Mouse (Mus musculus) liver, adult 2 months (tissue): ENCODE results near the gene Ptpn13. TPM values are rescaled to one million over a fixed set of nuclear protein-coding genes. Genes with fewer than 3 reads are reported as not detected.

ENCODE experiments used
- DNase-seq: peaks from one replicate; pipeline ENCODE4 v3.0.0-alpha.2; 2011; ENCODE audit warnings: low read depth, low spot score; ENCODE audit errors: extremely low read depth
- H3K27ac ChIP-seq: fragments of 200-500 bp; replicated peaks from 2 replicates; pipeline ENCODE4 v1.5.1; 2012; ENCODE audit warnings: low read depth, mild to moderate bottlenecking, control low read depth, inconsistent platforms, low read length; ENCODE audit not compliant: insufficient read depth
- H3K27me3 ChIP-seq: fragments of 200-500 bp; 2 replicates; pipeline ENCODE4 v1.6.1; 2012; ENCODE audit warnings: mild to moderate bottlenecking, moderate library complexity, low read length, inconsistent platforms; ENCODE audit not compliant: control insufficient read depth, insufficient read depth
- H3K36me3 ChIP-seq: fragments of 200-500 bp; 2 replicates; pipeline ENCODE4 v1.6.1; 2012; ENCODE audit warnings: low read length, inconsistent platforms; ENCODE audit not compliant: control insufficient read depth, insufficient read depth
- H3K4me1 ChIP-seq: fragments of 200-500 bp; 2 replicates; pipeline ENCODE4 v1.6.1; 2011; ENCODE audit warnings: low read length; ENCODE audit not compliant: control insufficient read depth, insufficient read depth
- H3K4me3 ChIP-seq: fragments of 200-500 bp; 2 replicates; pipeline ENCODE4 v1.5.1; 2011; ENCODE audit warnings: low read depth, mild to moderate bottlenecking, control low read depth, low read length, moderate library complexity; ENCODE audit not compliant: insufficient read depth
- H3K79me2 ChIP-seq: fragments of 200-500 bp; 2 replicates; pipeline ENCODE4 v1.6.1; 2012; ENCODE audit warnings: inconsistent platforms, mild to moderate bottlenecking, low read length, moderate library complexity; ENCODE audit not compliant: control insufficient read depth, insufficient read depth
- H3K9ac ChIP-seq: fragments of 200-500 bp; 2 replicates; pipeline ENCODE4 v1.6.1; 2012; ENCODE audit warnings: low read depth, mild to moderate bottlenecking, control low read depth, inconsistent platforms, low read length
- CTCF ChIP-seq: fragments of 200-500 bp; IDR thresholded peaks from 2 replicates; pipeline ENCODE4 v1.5.1; 2011; ENCODE audit warnings: low read depth, low read length, control low read depth
- POLR2A ChIP-seq: fragments of 200-500 bp; IDR thresholded peaks from 2 replicates; pipeline ENCODE4 v1.6.1; 2011; ENCODE audit warnings: low read length, control low read depth; ENCODE audit not compliant: insufficient read depth; ENCODE audit errors: extremely low read depth
- WGBS: fragments of 180-500 bp; shearing (Covaris S2); methylation state at CpG from one replicate; pipeline ENCODE4 v1.1.7; 2018; 5-methylcytosine and 5-hydroxymethylcytosine counted together
- polyA plus RNA-seq: library from polyadenylated mRNA; depleted of rRNA; stranded (reverse); fragments of >200 nt; gene quantifications from 2 replicates; pipeline ENCODE4 v1.2.3, GENCODE M21; 2012
- total RNA-seq: library from RNA; depleted of rRNA; stranded (reverse); fragments of >200 nt; gene quantifications from 2 replicates; pipeline ENCODE4 v1.2.3, GENCODE M21; 2014

The Ptpn13 gene
- total and polyA plus RNA-seq, 2 experiments, result 0.38 to 0.83 TPM

- H3K27me3 ChIP-seq, result no peaks in the 10 kb centered on the region
Measured at GRCm38 (mm10) chr5:103395683-103396082, 29.3 kb upstream of the Ptpn13 start.

GRCm38 (mm10) chr5:103397429-103397828 is 27.6 kb upstream of the Ptpn13 start:
- Histone ChIP-seq H3K27me3 (no peaks in the 10 kb centered on the region), H3K4me1 (no peaks in the 10 kb centered on the region), H3K27ac (no peak overlapping the region), H3K4me3 (no peak overlapping the region), H3K79me2 (no peaks in the 10 kb centered on the region), H3K36me3 (no peaks in the 10 kb centered on the region), H3K9ac (no peak overlapping the region)
- WGBS, result 79% methylated on average over 4 of the region's 4 CpGs
- TF ChIP-seq POLR2A (no peak), CTCF (no peak)
- no peak for DNase-seq

More at GRCm38 (mm10) chr5:103395683-103396082, 29.3 kb upstream of the Ptpn13 start:
- 90% methylated on average over 5 of the region's 5 CpGs for WGBS
- no peak for TF ChIP-seq CTCF
- no peak for TF ChIP-seq POLR2A
- H3K27ac ChIP-seq, result no peak overlapping the region
- H3K36me3 ChIP-seq, result no peaks in the 10 kb centered on the region
- no peak for DNase-seq
- H3K4me1 ChIP-seq, result no peaks in the 10 kb centered on the region
- no peaks in the 10 kb centered on the region for H3K79me2 ChIP-seq
- H3K4me3 ChIP-seq, result no peak overlapping the region
- H3K9ac ChIP-seq, result no peak overlapping the region

- H3K27me3 ChIP-seq, result no peaks in the 10 kb centered on the region
- no peaks in the 10 kb centered on the region for H3K36me3 ChIP-seq
- H3K79me2 ChIP-seq, result no peaks in the 10 kb centered on the region
- H3K4me3 ChIP-seq, result no peak overlapping the region
- no peak for DNase-seq
- H3K4me1 ChIP-seq, result no peaks in the 10 kb centered on the region
- no peak overlapping the region for H3K27ac ChIP-seq
- no peak overlapping the region for H3K9ac ChIP-seq
- WGBS, result 86% methylated on average over 12 of the region's 12 CpGs
- TF ChIP-seq POLR2A (no peak), CTCF (no peak)
Measured at GRCm38 (mm10) chr5:103404213-103404968, 20.6 kb upstream of the Ptpn13 start.

- H3K9ac ChIP-seq, result no peak overlapping the region
- H3K4me3 ChIP-seq, result no peak overlapping the region
- 72% methylated on average over 2 of the region's 2 CpGs for WGBS
- no peaks in the 10 kb centered on the region for H3K27me3 ChIP-seq
- TF ChIP-seq POLR2A (no peak), CTCF (no peak)
- DNase-seq, result no peak
- H3K27ac ChIP-seq, result no peak overlapping the region
- no peaks in the 10 kb centered on the region for H3K36me3 ChIP-seq
- no peaks in the 10 kb centered on the region for H3K79me2 ChIP-seq
- no peaks in the 10 kb centered on the region for H3K4me1 ChIP-seq
Measured at GRCm38 (mm10) chr5:103405921-103406320, 19.1 kb upstream of the Ptpn13 start.

- TF ChIP-seq CTCF, result no peak
- TF ChIP-seq POLR2A, result no peak
- DNase-seq, result no peak
Measured at GRCm38 (mm10) chr5:103412020-103412747, 12.8 kb upstream of the Ptpn13 start.

More at GRCm38 (mm10) chr5:103412020-103412747, 12.8 kb upstream of the Ptpn13 start:
- Histone ChIP-seq H3K9ac (no peak overlapping the region), H3K4me3 (no peak overlapping the region), H3K27me3 (no peaks in the 10 kb centered on the region), H3K36me3 (no peaks in the 10 kb centered on the region), H3K27ac (no peak overlapping the region), H3K79me2 (no peaks in the 10 kb centered on the region), H3K4me1 (no peaks in the 10 kb centered on the region)
- WGBS, result 75% methylated on average over 10 of the region's 10 CpGs
